Mouse (Mus musculus): ENCODE data around the gene Slc22a16. TPM values are rescaled to one million over a fixed set of nuclear protein-coding genes. Genes with fewer than 3 reads are reported as not detected.
"Not testable (repeated sequence)": the region's sequence is repeated elsewhere in the genome, so short reads cannot be mapped to it uniquely, and the experiment has no call there.

Gene Slc22a16
- total RNA-seq, 2 experiments from 2014 or later: not detected

DNA sequence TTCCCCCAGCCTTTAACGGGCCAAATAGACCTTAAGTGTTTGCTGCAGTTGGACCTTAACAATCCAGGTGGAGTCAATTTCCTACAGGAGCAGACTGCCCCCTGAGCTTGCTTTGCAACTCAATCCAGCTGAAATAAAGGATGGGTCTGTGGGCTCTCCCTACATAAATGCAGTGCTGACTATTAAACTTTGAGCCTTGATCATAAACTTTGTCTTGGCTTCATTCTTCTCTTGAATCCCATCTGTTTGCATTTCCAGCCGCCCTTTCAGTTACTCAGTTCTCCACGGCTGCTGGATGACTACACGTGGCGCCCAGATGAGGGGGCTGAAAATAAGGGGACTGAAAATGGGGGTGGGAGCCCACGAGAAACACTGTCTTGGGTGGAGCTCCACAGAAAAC is 28.8 kb upstream of the Slc22a16 start:
- intact Hi-C loops (cut with DNase I): no loop called here
- TF ChIP-seq CTCF (IDR thresholded peaks at IDR 0.05): no peak
- DNase-seq: no peak
- H3K27ac ChIP-seq: no peak overlapping the region
- no peak overlapping the region for H3K4me3 ChIP-seq

DNA sequence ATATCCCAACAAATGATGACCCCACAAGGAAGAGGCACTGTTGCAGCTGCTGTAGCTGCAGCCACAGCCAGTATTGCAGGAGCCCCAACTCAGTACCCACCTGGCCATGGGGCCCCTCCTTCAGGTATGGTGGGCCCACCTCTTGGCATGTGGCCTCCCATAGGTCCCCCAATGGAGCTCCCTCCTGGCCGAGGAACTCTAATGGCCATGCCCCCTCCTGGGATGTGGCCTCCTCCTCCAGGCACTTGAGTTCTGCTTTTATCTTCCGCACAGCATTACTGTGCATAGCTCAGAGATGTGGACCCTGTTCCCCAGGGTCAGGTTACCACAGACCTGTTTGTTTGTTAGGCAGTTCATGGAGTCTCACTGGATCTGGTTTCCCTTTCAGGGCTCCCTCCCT is 20.8 kb upstream of the Slc22a16 start:
- H3K27ac ChIP-seq: no peak overlapping the region
- no peak for DNase-seq
- no peak for TF ChIP-seq CTCF (IDR thresholded peaks at IDR 0.05)
- intact Hi-C loops (cut with DNase I): no loop called here
- no peak overlapping the region for H3K4me3 ChIP-seq

DNA sequence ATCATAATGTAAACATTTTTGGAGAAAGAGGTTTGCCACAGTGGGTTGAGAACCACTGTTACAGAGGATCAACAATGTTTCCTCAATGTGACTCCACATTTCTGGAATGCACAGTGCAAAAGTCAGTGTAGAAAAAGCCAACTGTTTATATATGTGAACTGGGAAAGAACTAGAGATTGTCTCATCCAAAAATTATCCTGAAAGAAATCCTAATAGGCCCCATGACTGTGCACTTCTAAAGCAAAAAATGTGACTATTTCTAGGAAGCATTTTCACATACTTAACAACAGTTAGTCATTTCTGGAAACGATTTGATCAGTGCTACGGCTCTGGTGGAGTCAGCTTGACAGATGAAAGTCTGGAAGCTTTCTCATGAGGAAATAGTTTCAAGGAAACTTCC is 18.3 kb upstream of the Slc22a16 start:
- TF ChIP-seq CTCF (IDR thresholded peaks at IDR 0.05): no peak
- intact Hi-C loops (cut with DNase I): no loop called here
- no peak overlapping the region for H3K27ac ChIP-seq
- no peak overlapping the region for H3K4me3 ChIP-seq
- DNase-seq: no peak

DNA sequence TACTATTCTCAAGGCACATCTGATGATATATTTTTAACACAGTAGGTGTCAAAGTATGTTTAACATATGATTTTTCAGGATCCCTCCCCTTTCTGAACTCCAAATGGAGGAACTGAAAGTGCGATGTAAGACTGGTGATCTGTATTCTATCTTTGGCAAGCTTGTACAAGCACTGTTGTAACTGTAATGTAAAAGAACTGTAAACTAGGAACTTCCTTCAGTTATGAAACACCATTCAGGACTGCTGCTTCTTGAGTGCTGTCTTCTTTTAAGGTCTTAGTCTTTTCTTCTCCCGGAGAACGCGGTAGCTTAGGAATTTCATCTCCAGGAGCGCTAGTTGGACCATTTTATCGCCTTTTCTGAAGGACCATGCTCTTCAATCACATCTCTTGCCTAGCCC is 4.4 kb upstream of the Slc22a16 start:
- DNase-seq; intact Hi-C loops (cut with DNase I); H3K4me3 ChIP-seq; H3K27ac ChIP-seq: not testable (repeated sequence)

DNA sequence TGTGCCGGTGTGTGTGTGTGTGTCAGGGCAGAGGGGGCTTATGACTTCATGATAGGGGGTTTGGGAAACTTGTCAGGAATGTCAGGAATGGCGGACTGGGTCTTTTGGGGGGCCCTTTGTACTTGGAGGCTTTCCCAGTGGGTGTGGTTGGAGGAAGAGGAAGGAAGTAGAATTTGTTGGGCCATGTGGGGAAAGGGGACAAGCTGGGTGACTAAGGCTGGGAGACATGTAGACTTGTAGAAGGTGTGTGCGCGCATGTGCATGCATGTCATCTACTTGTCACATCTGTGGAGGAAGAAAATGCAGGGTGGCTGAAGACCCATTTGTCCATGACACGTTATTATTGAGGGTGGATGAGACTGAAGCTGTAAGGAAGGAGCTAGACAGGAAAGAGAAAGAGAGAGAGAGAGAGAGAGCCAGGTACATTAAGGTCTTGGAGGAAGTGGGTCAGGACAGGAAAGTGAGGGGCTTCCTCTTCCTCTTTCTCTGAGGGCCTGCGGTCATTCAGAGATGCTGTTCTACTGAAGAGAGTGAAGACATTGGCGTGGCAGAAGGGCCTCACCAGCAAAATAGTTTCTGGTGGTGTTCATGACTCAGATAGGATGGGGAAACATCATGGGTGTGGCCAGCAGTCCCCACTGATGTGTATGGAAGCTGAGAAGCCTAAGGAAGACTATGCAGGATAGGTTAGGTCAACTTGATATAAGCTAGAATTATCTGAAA is 5.9 kb downstream of the Slc22a16 start:
- no peak for TF ChIP-seq CTCF (IDR thresholded peaks at IDR 0.05)
- no peak for DNase-seq
- no peak overlapping the region for H3K27ac ChIP-seq
- intact Hi-C loops (cut with DNase I): no loop called here
- no peak overlapping the region for H3K4me3 ChIP-seq

DNA sequence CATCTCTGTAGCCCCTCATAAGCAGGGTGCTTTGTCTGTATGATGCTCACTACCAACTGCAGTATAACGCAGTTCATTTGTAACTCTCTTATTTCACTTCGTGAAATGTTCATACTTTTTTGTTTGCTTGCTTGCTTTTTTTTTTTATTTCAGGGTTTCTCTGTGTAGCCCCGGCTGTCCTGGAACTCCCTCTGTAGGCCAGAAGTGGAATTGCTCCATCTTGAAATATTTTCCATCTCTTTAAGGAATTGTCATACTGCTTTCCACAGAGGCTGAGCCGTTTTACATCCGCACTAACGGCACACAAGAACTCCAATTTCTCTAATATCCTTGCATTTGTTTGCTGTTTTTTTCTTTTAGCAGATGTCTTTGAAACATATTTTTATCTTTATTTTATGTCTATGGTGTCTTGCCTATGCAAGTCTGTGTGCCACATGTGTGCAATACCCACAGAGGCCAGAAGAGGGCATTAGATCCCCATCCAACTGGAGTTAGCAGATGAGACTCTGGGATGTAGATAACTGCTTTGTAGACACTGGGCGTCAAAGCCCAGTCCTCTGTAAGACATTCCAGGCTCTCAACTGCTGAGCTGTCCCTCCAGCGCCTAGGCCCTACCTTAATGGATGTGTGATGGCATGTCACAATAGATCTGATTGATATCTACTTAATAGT is 13.6 kb downstream of the Slc22a16 start:
- peak; percentile 39; the same call in 1 of the 2 replicates for TF ChIP-seq CTCF (IDR thresholded peaks at IDR 0.05)
- H3K4me3 ChIP-seq: no peak overlapping the region
- H3K27ac ChIP-seq: no peak overlapping the region
- DNase-seq: no peak
- intact Hi-C loops (cut with DNase I): no loop called here

DNA sequence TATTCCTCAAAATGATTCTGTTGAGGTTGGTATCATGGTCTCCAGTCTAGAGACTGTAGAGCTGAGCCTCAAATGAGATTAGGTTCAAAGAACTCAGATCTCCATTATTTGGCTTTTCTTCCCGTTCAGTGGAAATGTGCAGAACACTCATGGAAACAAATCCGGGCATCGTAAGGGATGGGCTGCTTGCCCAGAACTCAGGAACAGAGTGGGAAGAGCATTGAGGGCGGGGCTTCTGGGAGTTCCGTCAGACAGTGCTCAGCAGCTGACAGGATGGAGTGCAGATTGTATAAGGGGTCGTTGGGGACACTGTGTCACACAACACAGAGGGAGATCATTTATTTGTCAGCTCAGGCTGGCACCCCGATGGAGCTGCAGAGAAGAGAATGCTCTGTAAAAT is 22.1 kb downstream of the Slc22a16 start:
- no peak overlapping the region for H3K27ac ChIP-seq
- no peak for TF ChIP-seq CTCF (IDR thresholded peaks at IDR 0.05)
- no peak overlapping the region for H3K4me3 ChIP-seq
- no peak for DNase-seq
- intact Hi-C loops (cut with DNase I): no loop called here

DNA sequence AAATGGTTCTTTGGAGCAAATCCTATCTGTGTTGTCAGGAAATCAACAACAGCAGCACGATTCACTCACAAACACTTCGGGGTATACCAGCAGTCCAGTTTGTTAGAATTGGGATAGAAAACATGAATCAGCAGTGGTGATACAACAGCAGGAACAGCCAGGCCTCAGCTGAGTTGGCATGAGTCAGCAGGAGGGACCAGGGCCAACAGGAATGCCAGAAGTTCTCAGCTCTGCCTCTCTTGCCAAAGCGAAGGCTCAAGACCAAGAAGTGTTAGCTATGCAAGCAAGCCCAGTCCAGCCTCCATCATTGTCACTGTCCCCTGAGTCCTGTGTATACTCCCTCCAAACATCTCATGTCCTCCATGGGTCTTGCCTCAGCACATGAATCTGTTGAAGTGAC is 27.0 kb downstream of the Slc22a16 start:
- DNase-seq: peak; percentile 47
- H3K4me3 ChIP-seq: no peak overlapping the region
- no peak for TF ChIP-seq CTCF (IDR thresholded peaks at IDR 0.05)
- no peak overlapping the region for H3K27ac ChIP-seq
- intact Hi-C loops (cut with DNase I): no loop called here

DNA sequence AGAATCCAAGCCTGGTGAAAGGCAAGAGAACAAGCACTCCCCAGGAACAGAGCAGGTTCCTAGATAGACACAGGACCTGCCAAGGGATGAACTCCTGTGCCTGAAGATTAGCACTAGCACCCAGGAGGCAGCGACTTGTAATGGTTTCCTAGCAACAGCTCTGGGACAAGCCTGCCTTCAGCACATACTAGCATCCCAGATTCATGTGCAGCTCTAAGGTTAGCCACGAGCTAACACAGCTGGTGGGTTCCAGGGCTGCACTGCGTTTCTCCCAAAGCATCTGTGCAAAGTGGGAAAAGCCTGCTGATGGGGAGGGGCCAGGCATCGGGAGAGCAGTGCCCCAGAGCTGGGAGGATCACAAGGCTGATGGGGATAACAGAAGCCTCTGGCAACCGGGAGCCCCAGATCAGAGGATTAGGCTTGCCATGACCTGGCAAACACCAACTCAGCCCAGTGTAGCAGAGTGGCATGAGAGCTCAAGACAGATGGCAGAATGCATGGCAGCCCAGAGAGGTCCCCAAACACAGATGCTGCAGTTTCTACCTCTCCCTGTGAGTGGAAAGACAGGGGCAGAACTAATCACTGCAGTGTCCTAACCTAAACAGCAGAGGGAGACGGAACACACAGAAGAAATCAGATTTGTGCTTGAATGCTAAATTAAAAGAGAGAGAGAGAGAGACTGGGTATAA is 34.7 kb downstream of the Slc22a16 start:
- TF ChIP-seq CTCF (IDR thresholded peaks at IDR 0.05): peak; percentile 42
- intact Hi-C loops (cut with DNase I): no loop called here
- Histone ChIP-seq H3K4me3 (no peak overlapping the region), H3K27ac (no peak overlapping the region)
- no peak for DNase-seq

DNA sequence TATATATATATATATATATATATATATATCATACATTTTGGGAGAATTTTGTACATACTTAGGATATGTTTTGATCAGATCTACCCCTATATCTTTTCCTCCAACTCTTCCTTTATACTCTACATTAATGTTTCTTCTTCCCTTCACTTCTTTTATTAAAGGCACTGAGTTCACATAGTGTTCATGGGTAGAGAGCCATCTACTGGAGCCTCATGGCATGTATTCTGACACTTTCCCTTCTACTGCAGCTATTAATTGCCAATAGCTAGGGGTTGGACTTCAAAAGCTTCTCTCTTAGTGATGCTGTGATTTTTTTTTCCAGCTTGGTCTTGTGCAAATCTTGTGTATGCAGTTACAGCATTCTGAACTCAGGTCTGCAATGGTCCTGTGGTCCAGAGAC is 47.8 kb downstream of the Slc22a16 start:
- no peak for DNase-seq
- H3K4me3 ChIP-seq: no peak overlapping the region
- peak; percentile 35 for TF ChIP-seq CTCF (IDR thresholded peaks at IDR 0.05)
- intact Hi-C loops (cut with DNase I): no loop called here
- no peak overlapping the region for H3K27ac ChIP-seq

DNA sequence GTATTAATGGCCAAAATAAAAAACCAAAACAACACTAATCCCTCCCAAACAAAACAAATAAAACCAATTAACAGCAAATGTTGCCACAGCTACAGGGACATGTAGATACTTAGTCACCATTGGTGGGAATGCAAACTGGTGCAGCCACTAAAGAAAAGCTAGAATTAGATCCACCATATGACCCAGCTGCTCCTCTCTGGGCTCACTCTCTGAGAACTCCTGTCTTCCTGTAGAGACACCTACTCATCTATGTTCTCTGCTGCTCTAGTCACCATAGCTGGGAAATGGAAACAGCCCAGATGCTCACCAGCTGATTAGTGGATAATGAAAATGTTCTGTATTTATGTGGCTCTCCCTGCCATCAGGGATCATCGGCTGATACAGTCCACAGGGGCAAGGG is 49.6 kb downstream of the Slc22a16 start:
- intact Hi-C loops (cut with DNase I): no loop called here
- DNase-seq: no peak
- TF ChIP-seq CTCF (IDR thresholded peaks at IDR 0.05): no peak
- H3K27ac ChIP-seq: no peak overlapping the region
- no peak overlapping the region for H3K4me3 ChIP-seq

DNA sequence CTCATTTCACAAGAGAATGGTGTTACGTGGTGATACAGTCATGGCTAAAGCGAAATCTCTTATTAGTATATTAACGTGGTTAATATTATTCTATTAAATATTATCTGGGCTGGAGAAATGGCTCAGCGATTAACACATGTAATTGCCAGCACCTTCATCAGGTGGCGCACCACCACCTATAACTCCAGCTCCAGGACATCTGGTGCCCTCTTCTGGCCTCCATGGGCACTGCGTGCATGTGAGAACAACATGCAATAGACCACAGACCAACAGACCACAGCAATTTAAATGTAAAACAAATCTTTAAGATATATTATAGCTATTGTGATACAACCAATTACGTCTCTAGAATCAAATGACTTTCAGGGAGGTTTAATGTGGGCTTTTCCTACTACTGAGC is 59.0 kb downstream of the Slc22a16 start:
- TF ChIP-seq CTCF (IDR thresholded peaks at IDR 0.05): peak; percentile 65
- DNase-seq: peak; percentile 54
- intact Hi-C loops (cut with DNase I): no loop called here
- peak overlapping the region; percentile 96 for H3K27ac ChIP-seq
- H3K4me3 ChIP-seq: peak overlapping the region; percentile 67

DNA sequence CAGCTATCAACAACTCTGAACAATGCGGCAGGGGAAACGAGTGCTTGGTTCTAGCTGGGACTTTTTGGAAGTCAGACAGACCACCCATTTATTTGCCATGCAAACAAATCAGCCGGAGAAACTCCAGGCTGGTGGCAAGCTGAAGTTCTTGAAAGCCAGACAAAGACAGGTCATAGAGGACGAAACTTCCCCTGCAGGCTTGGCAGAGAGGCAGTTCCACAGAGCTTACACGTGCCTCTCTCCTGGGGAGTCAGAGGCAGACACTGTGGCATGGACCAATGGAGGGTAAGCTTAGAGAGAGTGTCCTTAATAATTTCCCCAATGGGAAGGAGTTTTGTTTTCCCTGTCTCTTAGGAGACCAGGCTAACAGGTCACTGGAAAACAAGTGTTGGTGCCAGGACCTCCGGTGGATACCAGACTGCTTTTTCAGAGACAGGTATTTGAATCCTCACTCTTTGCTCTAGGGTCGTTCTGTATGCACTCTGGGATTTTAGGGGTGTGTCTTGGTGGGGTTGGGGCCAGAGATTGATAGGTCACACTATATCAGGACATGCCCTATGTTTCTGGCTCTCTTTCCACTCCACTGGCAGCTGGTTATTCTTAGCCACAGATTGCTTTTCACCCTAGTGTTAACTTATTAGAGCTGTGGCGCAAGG is 59.6 kb downstream of the Slc22a16 start, which contains the start of gene Ddo:
Gene Ddo (plus strand): TSS at position 356 of the 656 bp plus-strand sequence.
- peak within 1 kb of the TSS; percentile 67 for H3K4me3 ChIP-seq

More for the DNA sequence above, 59.6 kb downstream of the Slc22a16 start, which contains the start of gene Ddo:
- intact Hi-C loops (cut with DNase I): no loop called here
- H3K27ac ChIP-seq: peak within 1 kb of the TSS; percentile 96
- DNase-seq: peak; percentile 85
- no peak for TF ChIP-seq CTCF (IDR thresholded peaks at IDR 0.05)

All from gastrocnemius, adult 2 months (tissue).